Mouse (Mus musculus): ENCODE measurements around the gene Hist1h4f. TPM values are rescaled to one million over a fixed set of nuclear protein-coding genes. Genes with fewer than 3 reads are reported as not detected.
"Not testable (repeated sequence)": the region's sequence is repeated elsewhere in the genome, so short reads cannot be mapped to it uniquely, and the experiment has no call there.

Gene Hist1h4f
- total and polyA plus RNA-seq, 3 experiments: 14.4 to 3,786 TPM; not detected in 1

DNA sequence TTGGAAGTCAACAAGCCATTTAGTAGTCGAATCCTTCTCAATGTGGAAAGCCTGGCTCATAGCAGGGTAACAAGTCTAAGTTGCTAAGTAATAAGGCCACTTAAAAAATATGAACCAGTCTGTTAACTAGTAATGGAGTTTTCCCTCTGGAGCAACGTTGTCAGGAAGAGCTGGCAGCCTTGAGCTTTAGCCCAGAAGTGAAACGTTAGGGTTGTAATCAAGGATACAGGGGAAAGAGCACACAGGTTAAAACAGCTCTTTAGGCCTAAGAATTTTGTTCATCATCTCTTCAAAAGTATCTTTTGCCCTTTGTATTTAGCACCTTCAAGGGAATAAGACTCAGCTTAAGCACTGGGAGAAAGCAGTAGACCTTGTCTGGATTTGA, 695 bp downstream of the Hist1h4f start:
- Histone ChIP-seq H3K27me3 (ENCODE audit: control insufficient read depth in 1 of 2, insufficient read depth in 2 of 2, low read length in 2 of 2) (no peaks in the 10 kb centered on the region), H3K36me3 (ENCODE audit: control insufficient read depth in 1 of 2, insufficient read depth in 2 of 2, low read length in 2 of 2) (peaks cover 0 to 49% of the 10 kb centered on the region in 2 experiments; a peak in 2 of 4 replicates), H3K4me3 (ENCODE audit: control insufficient read depth in 1 of 2, insufficient read depth in 1 of 2, low read depth in 2 of 2, low read length in 2 of 2) (peak overlapping the region; percentile 0 to 44), H3K4me1 (ENCODE audit: control insufficient read depth in 1 of 2, insufficient read depth in 2 of 2, low read length in 2 of 2) (peaks cover 0 to 16% of the 10 kb centered on the region in 2 experiments; a peak in 2 of 4 replicates), H3K27ac (ENCODE audit: control insufficient read depth, low read depth, low read length) (peak overlapping the region; percentile 100), H3K9me3 (replicated peaks; ENCODE audit: insufficient read depth, low read length) (no peaks in the 10 kb centered on the region), H3K79me2 (ENCODE audit: control insufficient read depth, insufficient read depth, low read length, poor library complexity) (peaks cover 3% of the 10 kb centered on the region; the same call in 1 of the 2 replicates), H3K9ac (ENCODE audit: control insufficient read depth, low read depth, low read length, poor library complexity, severe bottlenecking) (peak overlapping the region; percentile 87)
- TF ChIP-seq MYB (IDR thresholded peaks at IDR 0.05; ENCODE audit: low read depth, low read length) (no peak), BHLHE40 (IDR thresholded peaks at IDR 0.05; ENCODE audit: borderline replicate concordance, low read depth, low read length) (no peak), CHD1 (IDR thresholded peaks at IDR 0.05; ENCODE audit: low read depth, low read length) (no peak), KAT2A (conservative IDR thresholded peaks at IDR 0.05; ENCODE audit: low read depth, low read length) (no peak), POLR2AphosphoS5 (IDR thresholded peaks at IDR 0.05; ENCODE audit: borderline replicate concordance, low read depth, low read length) (no peak; the same call in 1 of the 2 replicates), NELFE (IDR thresholded peaks at IDR 0.05; ENCODE audit: low read depth, low read length) (no peak), MAFK (IDR thresholded peaks at IDR 0.05; ENCODE audit: borderline replicate concordance, low read depth, low read length) (no peak), MAX (IDR thresholded peaks at IDR 0.05; ENCODE audit: low read length) (no peak), ZNF384 (IDR thresholded peaks at IDR 0.05; ENCODE audit: low read depth, low read length) (no peak), CTCF (IDR thresholded peaks at IDR 0.05 in 2 of 3, conservative IDR thresholded peaks at IDR 0.05 in 1 of 3; ENCODE audit: control insufficient read depth in 1 of 3, insufficient read depth in 1 of 3, low read depth in 2 of 3, low read length in 3 of 3, poor library complexity in 1 of 3, severe bottlenecking in 1 of 3) (no peak), RAD21 (IDR thresholded peaks at IDR 0.05; ENCODE audit: low read depth, low read length) (no peak), CHD2 (IDR thresholded peaks at IDR 0.05; ENCODE audit: low read length) (no peak), MAZ (IDR thresholded peaks at IDR 0.05; ENCODE audit: low read depth, low read length) (no peak)
- peak; percentile 86 for DNase-seq (ENCODE audit: low read depth, low spot score)

DNA sequence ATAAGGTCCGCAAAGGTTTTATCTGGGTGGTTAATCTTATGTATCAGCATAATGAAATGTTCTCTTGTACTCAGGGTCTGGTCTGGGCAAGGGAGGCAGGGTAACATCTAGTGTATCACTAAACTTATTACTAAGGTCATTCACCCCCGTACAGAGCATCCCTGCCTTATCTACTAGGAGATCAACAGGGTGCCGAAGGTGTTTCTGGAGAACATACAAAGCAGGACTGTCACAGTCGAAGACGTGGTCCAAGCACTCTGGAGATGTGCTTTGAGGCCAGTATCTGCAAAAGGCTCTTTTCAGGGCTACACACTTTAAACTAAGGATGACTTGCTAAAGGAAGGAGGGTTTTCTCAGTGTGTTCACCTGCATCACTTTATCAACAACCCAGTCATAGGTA, 4.8 kb downstream of the Hist1h4f start:
- DNase-seq (ENCODE audit: low read depth, low spot score): no peak
- Histone ChIP-seq H3K27me3 (ENCODE audit: control insufficient read depth in 1 of 2, insufficient read depth in 2 of 2, low read length in 2 of 2) (no peaks in the 10 kb centered on the region), H3K9ac (ENCODE audit: control insufficient read depth, low read depth, low read length, poor library complexity, severe bottlenecking) (no peak overlapping the region), H3K79me2 (ENCODE audit: control insufficient read depth, insufficient read depth, low read length, poor library complexity) (no peaks in the 10 kb centered on the region; the same call in 1 of the 2 replicates), H3K4me3 (ENCODE audit: control insufficient read depth in 1 of 2, insufficient read depth in 1 of 2, low read depth in 2 of 2, low read length in 2 of 2) (no peak overlapping the region), H3K9me3 (replicated peaks; ENCODE audit: insufficient read depth, low read length) (no peaks in the 10 kb centered on the region), H3K36me3 (ENCODE audit: control insufficient read depth in 1 of 2, insufficient read depth in 2 of 2, low read length in 2 of 2) (peaks cover 0 to 28% of the 10 kb centered on the region in 2 experiments; a peak in 2 of 4 replicates), H3K27ac (ENCODE audit: control insufficient read depth, low read depth, low read length) (no peak overlapping the region), H3K4me1 (ENCODE audit: control insufficient read depth in 1 of 2, insufficient read depth in 2 of 2, low read length in 2 of 2) (peaks cover 0 to 9% of the 10 kb centered on the region in 2 experiments; a peak in 2 of 4 replicates)
- TF ChIP-seq GATA1 (IDR thresholded peaks at IDR 0.05; ENCODE audit: low read depth, low read length): peak; percentile 62
- no peak for TF ChIP-seq CHD2 (IDR thresholded peaks at IDR 0.05; ENCODE audit: low read length)

DNA sequence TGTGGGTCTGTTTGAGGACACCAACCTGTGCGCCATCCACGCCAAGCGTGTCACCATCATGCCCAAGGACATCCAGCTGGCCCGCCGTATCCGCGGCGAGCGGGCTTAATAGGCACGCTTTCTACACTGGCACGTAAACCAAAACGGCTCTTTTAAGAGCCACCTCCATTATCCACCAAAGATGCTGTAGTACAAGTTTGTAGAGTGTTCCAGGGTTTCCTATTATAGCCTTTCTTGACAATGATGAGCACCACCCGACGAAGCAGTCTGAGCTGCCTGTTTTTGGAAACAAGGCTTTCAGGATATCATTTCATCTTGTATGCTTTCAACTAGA, 6.7 kb downstream of the Hist1h4f start:
- peak; percentile 61 for DNase-seq (ENCODE audit: low read depth, low spot score)
- peaks cover 0 to 28% of the 10 kb centered on the region in 2 experiments; a peak in 2 of 4 replicates for H3K36me3 ChIP-seq (ENCODE audit: control insufficient read depth in 1 of 2, insufficient read depth in 2 of 2, low read length in 2 of 2)
- peak in 1 of 2 experiments; percentile 80; a peak in 2 of 4 replicates for TF ChIP-seq POLR2A (IDR thresholded peaks at IDR 0.05; ENCODE audit: control insufficient read depth in 1 of 2, insufficient read depth in 1 of 2, low read depth in 1 of 2, low read length in 2 of 2, poor library complexity in 1 of 2)
- 0 out of 2 replicates have a peak, but pooled peaks have one; percentile 66 for TF ChIP-seq UBTF (IDR thresholded peaks at IDR 0.05; ENCODE audit: borderline replicate concordance, insufficient read depth, low read depth, low read length)
- H3K79me2 ChIP-seq (ENCODE audit: control insufficient read depth, insufficient read depth, low read length, poor library complexity); H3K27me3 ChIP-seq (ENCODE audit: control insufficient read depth in 1 of 2, insufficient read depth in 2 of 2, low read length in 2 of 2); H3K4me1 ChIP-seq (ENCODE audit: control insufficient read depth in 1 of 2, insufficient read depth in 2 of 2, low read length in 2 of 2); H3K9me3 ChIP-seq (replicated peaks; ENCODE audit: insufficient read depth, low read length): not testable (repeated sequence)
- H3K27ac ChIP-seq (ENCODE audit: control insufficient read depth, low read depth, low read length): peak overlapping the region; percentile 91
- H3K9ac ChIP-seq (ENCODE audit: control insufficient read depth, low read depth, low read length, poor library complexity, severe bottlenecking): peak overlapping the region; percentile 75
- H3K4me3 ChIP-seq (ENCODE audit: control insufficient read depth in 1 of 2, insufficient read depth in 1 of 2, low read depth in 2 of 2, low read length in 2 of 2): peak overlapping the region in 1 of 2 experiments; percentile 50; a peak in 1 of 4 replicates

Data from MEL (cell line).